Mouse (Mus musculus) limb, embryonic 12.5 days (tissue): ENCODE measurements around the gene Phtf1. TPM values are rescaled to one million over a fixed set of nuclear protein-coding genes. Genes with fewer than 3 reads are reported as not detected.

Experiments
- ATAC-seq: fragments of 200-750 bp; cut with Nextera tagmentation; 2 replicates; pipeline ENCODE4 v1.8.0; 2017; ENCODE audit warnings: low read depth, moderate TSS enrichment; ENCODE audit not compliant: insufficient number of reproducible peaks, insufficient read depth, low FRiP score, low TSS enrichment
- H3K27ac ChIP-seq: fragments of 300-500 bp; sonication (generic); 2 replicates; pipeline ENCODE4 v1.5.1; 2016; ENCODE audit warnings: mild to moderate bottlenecking, moderate library complexity
- H3K27me3 ChIP-seq: fragments of 300-500 bp; sonication (generic); 2 replicates; pipeline ENCODE4 v1.6.1; 2016; ENCODE audit warnings: mild to moderate bottlenecking, moderate library complexity
- H3K36me3 ChIP-seq: fragments of 300-500 bp; sonication (generic); 2 replicates; pipeline ENCODE4 v1.6.1; 2016; ENCODE audit warnings: mild to moderate bottlenecking, moderate library complexity
- H3K4me1 ChIP-seq: fragments of 300-500 bp; sonication (generic); replicated peaks from 2 replicates; pipeline ENCODE4 v1.6.1; 2016
- H3K4me2 ChIP-seq: fragments of 300-500 bp; sonication (generic); 2 replicates; pipeline ENCODE4 v1.6.1; 2016; ENCODE audit warnings: mild to moderate bottlenecking, moderate library complexity
- H3K4me3 ChIP-seq: fragments of 300-500 bp; sonication (generic); replicated peaks from 2 replicates; pipeline ENCODE4 v1.5.1; 2016; ENCODE audit warnings: mild to moderate bottlenecking
- H3K9ac ChIP-seq: fragments of 300-500 bp; sonication (generic); replicated peaks from 2 replicates; pipeline ENCODE4 v1.6.1; 2016; ENCODE audit warnings: mild to moderate bottlenecking, moderate library complexity
- H3K9me3 ChIP-seq: fragments of 300-500 bp; sonication (generic); 2 replicates; pipeline ENCODE4 v1.6.1; 2016; ENCODE audit warnings: mild to moderate bottlenecking, moderate library complexity
- WGBS: fragments of 180-500 bp; shearing (Covaris S2); methylation state at CpG from one replicate; pipeline ENCODE4 v1.1.7; 2016; 5-methylcytosine and 5-hydroxymethylcytosine counted together
- polyA plus RNA-seq: library from polyadenylated mRNA; unstranded; fragments of >200 nt; fragmentation: Nextera tagmentation; extraction: Ambion mirVana; gene quantifications from 2 replicates; pipeline ENCODE4 v1.2.1, GENCODE M21; 2016

Gene Phtf1
- polyA plus RNA-seq, result 43.7 and 47.6 TPM in 2 replicates

DNA sequence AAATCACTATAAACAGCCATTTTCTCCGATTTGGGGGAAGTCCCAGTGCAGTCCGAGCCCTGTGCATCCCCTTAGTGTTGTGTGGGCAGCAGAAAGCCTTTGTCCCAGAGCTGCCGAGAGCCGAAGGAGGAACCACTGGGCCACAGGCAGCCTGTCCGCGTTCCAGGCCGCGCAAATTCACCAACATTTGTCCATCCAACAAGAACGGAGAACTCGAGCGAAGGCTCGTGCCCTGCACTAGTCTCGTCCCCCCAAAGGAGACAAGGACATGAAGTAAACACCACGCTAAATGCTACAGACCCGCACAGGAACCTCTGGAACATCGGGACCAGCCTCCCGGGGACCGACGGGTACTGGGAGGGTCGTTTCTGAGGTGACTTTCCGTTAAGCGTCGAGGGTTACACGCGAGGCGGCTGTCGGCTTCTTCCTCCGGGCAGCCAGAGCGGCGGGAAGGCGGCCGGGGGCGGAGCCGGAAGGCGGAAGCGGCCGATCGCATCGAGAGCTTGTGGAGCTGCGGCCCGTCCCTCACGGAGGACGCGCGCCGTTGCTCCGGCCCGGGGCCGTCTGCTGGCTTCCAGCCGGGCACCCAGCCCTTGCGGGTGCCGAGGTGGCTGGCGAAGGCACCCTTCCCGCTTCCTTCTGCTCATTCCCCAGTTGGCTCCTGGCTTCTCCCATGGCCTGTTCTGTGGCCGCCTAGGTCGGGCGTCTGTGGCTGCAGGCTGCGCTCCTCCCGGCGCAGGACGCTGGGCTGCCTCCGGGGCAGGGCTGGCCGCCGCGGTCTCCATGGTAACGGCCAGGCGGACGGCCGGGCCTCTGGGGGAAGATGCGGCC lies at the start of gene Phtf1:
Gene Phtf1, plus strand, starts transcription at position 250 of the 831 bp plus-strand sequence.
- WGBS, result under 1% methylated on average over 70 of the region's 70 CpGs
- H3K27ac ChIP-seq, result peak within 1 kb of the TSS; percentile 97
- H3K36me3 ChIP-seq, result peaks cover 31% of the 10 kb centered on the region
- H3K27me3 ChIP-seq, result no peaks in the 10 kb centered on the region
- peak; percentile 96 for ATAC-seq
- peak within 1 kb of the TSS; percentile 68 for H3K4me2 ChIP-seq
- no peaks in the 10 kb centered on the region for H3K9me3 ChIP-seq
- H3K4me1 ChIP-seq, result peaks cover 8% of the 10 kb centered on the region
- peak within 1 kb of the TSS; percentile 91 for H3K9ac ChIP-seq
- peak within 1 kb of the TSS; percentile 90 for H3K4me3 ChIP-seq

GRCm38 (mm10) chr3:103920094-103920493 lies 47.8 kb upstream of the Phtf1 start:
- peaks cover 6% of the 10 kb centered on the region; the same call in 1 of the 2 replicates for H3K36me3 ChIP-seq
- H3K4me1 ChIP-seq, result peaks cover 15% of the 10 kb centered on the region
- WGBS, result 95% methylated on average over 1 of the region's 1 CpGs
- H3K9ac ChIP-seq, result no peak overlapping the region
- no peaks in the 10 kb centered on the region for H3K9me3 ChIP-seq
- no peak overlapping the region for H3K27ac ChIP-seq
- ATAC-seq, result no peak
- no peak overlapping the region for H3K4me2 ChIP-seq
- no peaks in the 10 kb centered on the region for H3K27me3 ChIP-seq
- H3K4me3 ChIP-seq, result no peak overlapping the region

GRCm38 (mm10) chr3:103925302-103925701 lies 42.6 kb upstream of the Phtf1 start:
- WGBS, result 77% methylated on average over 3 of the region's 3 CpGs
- Histone ChIP-seq H3K36me3 (peaks cover 9% of the 10 kb centered on the region), H3K4me2 (no peak overlapping the region), H3K27ac (no peak overlapping the region), H3K9me3 (no peaks in the 10 kb centered on the region), H3K9ac (no peak overlapping the region), H3K4me1 (peaks cover 4% of the 10 kb centered on the region; the same call in 1 of the 2 replicates), H3K4me3 (no peak overlapping the region), H3K27me3 (no peaks in the 10 kb centered on the region)
- no peak for ATAC-seq

DNA sequence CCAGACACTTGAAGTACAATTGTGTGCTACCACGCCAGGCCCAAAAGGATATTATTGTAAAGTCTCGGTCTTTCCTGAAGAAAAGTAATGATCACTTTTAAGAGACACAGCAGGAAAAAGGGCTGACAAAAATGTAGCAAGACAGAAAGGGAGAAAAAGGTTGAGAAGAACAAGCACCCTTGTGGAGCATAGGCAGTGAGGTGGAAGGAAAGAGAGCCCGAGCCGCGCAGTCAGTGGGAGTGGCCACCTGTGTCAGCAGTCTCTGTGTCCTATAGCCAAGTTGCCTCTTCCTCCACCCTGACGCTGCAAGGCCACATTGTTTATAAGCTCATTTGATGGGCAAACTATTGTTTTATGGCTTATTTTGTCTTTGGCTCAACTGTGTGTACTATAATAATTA lies 40.4 kb upstream of the Phtf1 start:
- Histone ChIP-seq H3K4me1 (0 out of 2 replicates have a peak, but pooled peaks cover 4% of the 10 kb centered on the region), H3K4me3 (no peak overlapping the region), H3K36me3 (peaks cover 23% of the 10 kb centered on the region), H3K27ac (no peak overlapping the region), H3K4me2 (no peak overlapping the region), H3K9me3 (no peaks in the 10 kb centered on the region), H3K27me3 (no peaks in the 10 kb centered on the region), H3K9ac (no peak overlapping the region)
- 78% methylated on average over 6 of the region's 6 CpGs for WGBS
- ATAC-seq, result no peak

GRCm38 (mm10) chr3:103944794-103945562 lies 22.9 kb upstream of the Phtf1 start:
- no peak overlapping the region for H3K4me3 ChIP-seq
- no peak overlapping the region for H3K4me2 ChIP-seq
- no peaks in the 10 kb centered on the region for H3K27me3 ChIP-seq
- H3K36me3 ChIP-seq, result peaks cover 3% of the 10 kb centered on the region; the same call in 1 of the 2 replicates
- 89% methylated on average over 1 of the region's 1 CpGs for WGBS
- no peak overlapping the region for H3K27ac ChIP-seq
- no peaks in the 10 kb centered on the region for H3K4me1 ChIP-seq
- H3K9me3 ChIP-seq, result no peaks in the 10 kb centered on the region
- no peak for ATAC-seq
- no peak overlapping the region for H3K9ac ChIP-seq

- H3K27ac ChIP-seq, result no peak overlapping the region
- no peaks in the 10 kb centered on the region for H3K9me3 ChIP-seq
- H3K4me1 ChIP-seq, result no peaks in the 10 kb centered on the region
- 86% methylated on average over 7 of the region's 7 CpGs for WGBS
- peaks cover 3% of the 10 kb centered on the region; the same call in 1 of the 2 replicates for H3K36me3 ChIP-seq
- no peak overlapping the region for H3K4me2 ChIP-seq
- no peak for ATAC-seq
- no peak overlapping the region for H3K4me3 ChIP-seq
- H3K9ac ChIP-seq, result no peak overlapping the region
- no peaks in the 10 kb centered on the region for H3K27me3 ChIP-seq
Observed at GRCm38 (mm10) chr3:103948666-103949065, 19.2 kb upstream of the Phtf1 start.

- no peak overlapping the region for H3K27ac ChIP-seq
- no peaks in the 10 kb centered on the region for H3K27me3 ChIP-seq
- H3K9me3 ChIP-seq, result no peaks in the 10 kb centered on the region
- H3K36me3 ChIP-seq, result peaks cover 56% of the 10 kb centered on the region
- no peaks in the 10 kb centered on the region for H3K4me1 ChIP-seq
- ATAC-seq, result no peak
- no peak overlapping the region for H3K9ac ChIP-seq
- no peak overlapping the region for H3K4me2 ChIP-seq
- 94% methylated on average over 3 of the region's 3 CpGs for WGBS
- H3K4me3 ChIP-seq, result no peak overlapping the region
Observed at GRCm38 (mm10) chr3:103960622-103961021, 7.3 kb upstream of the Phtf1 start.

DNA sequence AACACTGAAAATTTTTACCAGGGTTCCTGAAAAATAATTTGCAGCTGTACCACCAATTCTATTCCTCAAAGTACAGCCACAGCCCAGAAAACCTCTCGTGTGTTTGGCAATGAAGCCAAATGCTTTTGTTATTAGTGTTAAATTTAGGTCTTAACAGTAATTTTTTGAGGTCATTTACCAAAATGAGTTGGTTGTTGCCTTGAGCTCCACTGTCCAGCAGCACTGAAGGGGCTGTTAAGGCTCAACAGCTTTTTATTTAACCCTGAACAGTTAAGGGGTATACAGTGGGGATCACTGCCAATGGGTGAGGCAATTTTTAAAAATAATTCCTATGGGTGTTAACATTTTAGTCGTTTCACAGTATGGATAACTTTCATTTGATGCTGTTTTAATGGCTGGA lies 679 bp upstream of the Phtf1 start:
- Histone ChIP-seq H3K9me3 (no peaks in the 10 kb centered on the region), H3K27me3 (no peaks in the 10 kb centered on the region), H3K4me1 (peaks cover 8% of the 10 kb centered on the region), H3K27ac (peak overlapping the region; percentile 97), H3K4me3 (peak overlapping the region; percentile 90), H3K4me2 (peak overlapping the region; percentile 68), H3K9ac (peak overlapping the region; percentile 91), H3K36me3 (peaks cover 33% of the 10 kb centered on the region)
- WGBS, result 21% methylated on average over 2 of the region's 2 CpGs
- ATAC-seq, result no peak

DNA sequence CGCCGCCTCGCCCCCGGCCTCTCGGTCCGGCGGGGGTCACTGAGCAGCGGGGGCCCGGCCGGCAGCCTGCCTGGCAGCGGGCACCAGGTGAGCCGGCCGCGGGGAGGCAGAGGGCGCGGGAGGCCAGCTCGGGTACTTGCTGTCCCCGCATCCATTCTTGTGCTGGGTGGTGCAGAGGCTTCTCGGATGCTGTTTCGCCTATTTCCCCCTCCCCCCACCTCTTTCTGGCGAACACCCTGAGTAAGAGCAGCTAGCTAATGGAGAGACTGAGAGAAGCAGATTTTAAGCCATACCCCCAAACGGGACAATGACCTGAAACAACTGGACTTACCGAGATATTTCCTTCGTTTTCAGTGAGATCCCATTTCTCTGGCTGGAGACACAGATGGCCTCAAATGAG lies 791 bp downstream of the Phtf1 start:
- 3% methylated on average over 24 of the region's 24 CpGs for WGBS

DNA sequence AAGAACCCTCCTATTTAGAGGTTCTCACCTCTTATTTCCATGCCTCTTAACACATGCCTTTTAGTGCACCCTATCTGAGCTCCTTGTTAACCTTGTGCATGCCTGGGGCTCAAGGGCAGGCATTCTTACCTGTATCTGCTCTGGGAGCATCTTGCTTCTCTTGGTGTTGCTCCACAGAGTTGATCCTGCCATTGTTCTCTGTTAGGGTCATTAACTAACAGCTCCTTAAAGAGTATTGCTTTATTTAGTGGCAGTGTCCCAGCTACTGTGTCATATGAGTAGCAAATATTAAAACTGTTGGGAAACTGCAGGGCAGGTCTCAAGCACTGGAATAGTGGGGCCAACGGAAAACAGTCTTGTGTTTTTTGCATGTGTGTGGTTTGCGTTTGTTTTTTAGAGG lies 3.2 kb downstream of the Phtf1 start:
- 96% methylated on average over 2 of the region's 2 CpGs for WGBS
- Histone ChIP-seq H3K4me3 (no peak overlapping the region), H3K36me3 (peaks cover 31% of the 10 kb centered on the region), H3K9ac (no peak overlapping the region), H3K4me2 (no peak overlapping the region), H3K27me3 (no peaks in the 10 kb centered on the region), H3K4me1 (peaks cover 8% of the 10 kb centered on the region), H3K27ac (no peak overlapping the region), H3K9me3 (no peaks in the 10 kb centered on the region)
- ATAC-seq, result no peak

More for the DNA sequence above, 791 bp downstream of the Phtf1 start:
- Histone ChIP-seq H3K36me3 (peaks cover 31% of the 10 kb centered on the region), H3K4me1 (peaks cover 8% of the 10 kb centered on the region), H3K4me3 (peak overlapping the region; percentile 90), H3K27me3 (no peaks in the 10 kb centered on the region), H3K9me3 (no peaks in the 10 kb centered on the region), H3K4me2 (peak overlapping the region; percentile 68), H3K9ac (peak overlapping the region; percentile 91), H3K27ac (peak overlapping the region; percentile 97)
- peak; percentile 58 for ATAC-seq

- H3K27ac ChIP-seq, result no peak overlapping the region
Observed at GRCm38 (mm10) chr3:103984556-103984955, 16.6 kb downstream of the Phtf1 start.

More at GRCm38 (mm10) chr3:103984556-103984955, 16.6 kb downstream of the Phtf1 start:
- no peaks in the 10 kb centered on the region for H3K9me3 ChIP-seq
- no peak overlapping the region for H3K4me2 ChIP-seq
- H3K4me1 ChIP-seq, result no peaks in the 10 kb centered on the region
- 92% methylated on average over 4 of the region's 4 CpGs for WGBS
- H3K4me3 ChIP-seq, result no peak overlapping the region
- no peaks in the 10 kb centered on the region for H3K27me3 ChIP-seq
- ATAC-seq, result no peak
- H3K36me3 ChIP-seq, result peaks cover 64% of the 10 kb centered on the region
- no peak overlapping the region for H3K9ac ChIP-seq
